Mouse (Mus musculus): ENCODE data around the gene Usp48.

DNA sequence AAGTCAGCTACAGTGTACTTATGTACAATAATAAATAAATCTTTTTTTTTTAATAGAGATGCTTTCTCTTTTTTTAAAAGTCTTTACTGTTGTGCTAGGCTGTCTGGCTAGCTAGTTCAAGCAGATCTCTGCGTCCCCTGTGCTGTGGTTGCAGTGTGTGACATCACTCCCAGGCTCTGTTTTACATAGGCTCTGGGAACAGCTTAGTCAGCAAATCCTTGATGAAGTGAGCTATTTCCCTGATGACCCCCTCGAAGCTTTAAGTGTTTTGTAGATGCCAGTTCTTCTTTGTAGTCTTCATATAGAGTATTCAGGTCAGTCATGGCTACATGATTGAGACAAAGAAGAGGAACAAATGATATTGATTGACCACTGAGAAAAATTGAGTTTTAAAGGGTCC is 36.6 kb downstream of the Usp48 start:
- TF ChIP-seq EP300 (IDR thresholded peaks at IDR 0.05; ENCODE audit: low read depth) (no peak), CTCF (IDR thresholded peaks at IDR 0.05; ENCODE audit: low read depth) (no peak)

All from liver, postnatal 0 days (tissue).